Mouse (Mus musculus) liver, adult 2 months (tissue): ENCODE measurements around the gene Foxk2. TPM values are rescaled to one million over a fixed set of nuclear protein-coding genes. Genes with fewer than 3 reads are reported as not detected.

Source experiments
- DNase-seq: peaks from one replicate; pipeline ENCODE4 v3.0.0-alpha.2; 2011; ENCODE audit warnings: low read depth, low spot score; ENCODE audit errors: extremely low read depth
- H3K27ac ChIP-seq: fragments of 200-500 bp; replicated peaks from 2 replicates; pipeline ENCODE4 v1.5.1; 2012; ENCODE audit warnings: low read depth, mild to moderate bottlenecking, control low read depth, inconsistent platforms, low read length; ENCODE audit not compliant: insufficient read depth
- H3K27me3 ChIP-seq: fragments of 200-500 bp; 2 replicates; pipeline ENCODE4 v1.6.1; 2012; ENCODE audit warnings: mild to moderate bottlenecking, moderate library complexity, low read length, inconsistent platforms; ENCODE audit not compliant: control insufficient read depth, insufficient read depth
- H3K36me3 ChIP-seq: fragments of 200-500 bp; 2 replicates; pipeline ENCODE4 v1.6.1; 2012; ENCODE audit warnings: low read length, inconsistent platforms; ENCODE audit not compliant: control insufficient read depth, insufficient read depth
- H3K4me1 ChIP-seq: fragments of 200-500 bp; 2 replicates; pipeline ENCODE4 v1.6.1; 2011; ENCODE audit warnings: low read length; ENCODE audit not compliant: control insufficient read depth, insufficient read depth
- H3K4me3 ChIP-seq: fragments of 200-500 bp; 2 replicates; pipeline ENCODE4 v1.5.1; 2011; ENCODE audit warnings: low read depth, mild to moderate bottlenecking, control low read depth, low read length, moderate library complexity; ENCODE audit not compliant: insufficient read depth
- H3K79me2 ChIP-seq: fragments of 200-500 bp; 2 replicates; pipeline ENCODE4 v1.6.1; 2012; ENCODE audit warnings: inconsistent platforms, mild to moderate bottlenecking, low read length, moderate library complexity; ENCODE audit not compliant: control insufficient read depth, insufficient read depth
- H3K9ac ChIP-seq: fragments of 200-500 bp; 2 replicates; pipeline ENCODE4 v1.6.1; 2012; ENCODE audit warnings: low read depth, mild to moderate bottlenecking, control low read depth, inconsistent platforms, low read length
- CTCF ChIP-seq: fragments of 200-500 bp; IDR thresholded peaks from 2 replicates; pipeline ENCODE4 v1.5.1; 2011; ENCODE audit warnings: low read depth, low read length, control low read depth
- POLR2A ChIP-seq: fragments of 200-500 bp; IDR thresholded peaks from 2 replicates; pipeline ENCODE4 v1.6.1; 2011; ENCODE audit warnings: low read length, control low read depth; ENCODE audit not compliant: insufficient read depth; ENCODE audit errors: extremely low read depth
- WGBS: fragments of 180-500 bp; shearing (Covaris S2); methylation state at CpG from one replicate; pipeline ENCODE4 v1.1.7; 2018; 5-methylcytosine and 5-hydroxymethylcytosine counted together
- polyA plus RNA-seq: library from polyadenylated mRNA; depleted of rRNA; stranded (reverse); fragments of >200 nt; gene quantifications from 2 replicates; pipeline ENCODE4 v1.2.3, GENCODE M21; 2012
- total RNA-seq: library from RNA; depleted of rRNA; stranded (reverse); fragments of >200 nt; gene quantifications from 2 replicates; pipeline ENCODE4 v1.2.3, GENCODE M21; 2014

Gene Foxk2
- total and polyA plus RNA-seq, 2 experiments: 4.3 to 17.5 TPM

DNA sequence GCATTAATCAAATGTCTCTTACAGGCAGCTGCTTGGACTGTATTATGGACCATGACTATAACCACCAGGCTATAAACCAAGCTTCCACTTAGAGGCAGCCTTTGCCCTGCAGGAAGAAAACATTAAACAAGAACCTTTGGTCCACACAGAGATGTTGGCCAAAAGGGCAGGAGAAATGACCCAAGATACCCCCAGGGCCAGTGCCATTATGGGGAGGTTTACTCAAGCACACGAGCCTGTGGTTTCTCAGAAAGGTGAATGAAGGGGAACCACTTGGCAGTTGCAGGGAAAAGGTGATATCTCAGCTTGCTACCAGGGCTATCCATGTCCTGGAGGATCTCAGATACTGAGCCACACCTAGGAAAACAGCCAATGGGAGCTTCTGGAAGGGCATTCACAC lies 66.2 kb downstream of the Foxk2 start:
- peak; percentile 99 for DNase-seq

DNA sequence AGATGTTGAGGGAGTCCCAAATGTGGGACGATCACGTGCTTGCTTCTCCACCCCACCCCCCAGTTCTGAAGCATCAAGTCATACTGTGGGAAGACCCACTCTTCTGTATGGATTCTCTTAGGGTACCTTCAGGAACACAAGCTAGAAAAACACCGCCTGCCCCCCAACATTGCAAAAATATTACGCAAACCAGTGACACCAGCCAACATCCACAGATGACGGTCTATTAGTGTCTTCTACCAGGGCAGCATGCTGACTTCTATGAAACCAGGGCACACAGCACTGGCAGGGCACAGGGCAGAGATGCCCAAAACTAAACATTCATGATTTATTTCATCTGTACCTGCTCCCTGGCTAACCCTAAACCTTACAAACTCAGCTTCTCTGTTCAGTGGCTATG lies 66.9 kb downstream of the Foxk2 start:
- no peak overlapping the region for H3K4me3 ChIP-seq
- WGBS: 42% methylated on average over 5 of the region's 5 CpGs
- H3K9ac ChIP-seq: peak overlapping the region; percentile 59
- H3K36me3 ChIP-seq: peaks cover 17% of the 10 kb centered on the region
- no peaks in the 10 kb centered on the region for H3K27me3 ChIP-seq
- H3K79me2 ChIP-seq: no peaks in the 10 kb centered on the region
- peak; percentile 94 for DNase-seq
- TF ChIP-seq CTCF (no peak), POLR2A (no peak)
- peaks cover 27% of the 10 kb centered on the region for H3K4me1 ChIP-seq
- H3K27ac ChIP-seq: peak overlapping the region; percentile 99

More for the DNA sequence above, 66.2 kb downstream of the Foxk2 start:
- Histone ChIP-seq H3K27ac (peak overlapping the region; percentile 99), H3K36me3 (peaks cover 15% of the 10 kb centered on the region), H3K9ac (peak overlapping the region; percentile 59; the same call in 1 of the 2 replicates), H3K79me2 (no peaks in the 10 kb centered on the region), H3K4me1 (peaks cover 26% of the 10 kb centered on the region), H3K27me3 (no peaks in the 10 kb centered on the region), H3K4me3 (no peak overlapping the region)
- WGBS: 18% methylated on average over 1 of the region's 1 CpGs
- TF ChIP-seq POLR2A: no peak
- no peak for TF ChIP-seq CTCF

GRCm38 (mm10) chr11:121328206-121328605 lies 68.4 kb downstream of the Foxk2 start:
- WGBS: 25% methylated on average over 9 of the region's 9 CpGs
- H3K4me3 ChIP-seq: no peak overlapping the region
- H3K4me1 ChIP-seq: peaks cover 31% of the 10 kb centered on the region
- TF ChIP-seq POLR2A: no peak
- TF ChIP-seq CTCF: no peak
- H3K9ac ChIP-seq: peak overlapping the region; percentile 41
- H3K27ac ChIP-seq: peak overlapping the region; percentile 97
- DNase-seq: peak; percentile 96
- peaks cover 22% of the 10 kb centered on the region for H3K36me3 ChIP-seq
- H3K27me3 ChIP-seq: no peaks in the 10 kb centered on the region
- H3K79me2 ChIP-seq: peaks cover 2% of the 10 kb centered on the region; the same call in 1 of the 2 replicates

- no peak overlapping the region for H3K9ac ChIP-seq
These were observed 68.8 kb downstream of the Foxk2 start for GRCm38 (mm10) chr11:121328619-121329018.

GRCm38 (mm10) chr11:121331641-121332040 lies 71.9 kb downstream of the Foxk2 start:
- no peak for DNase-seq
- no peak for TF ChIP-seq CTCF
- TF ChIP-seq POLR2A: no peak
- whole genome bisulfite sequencing: 44% methylated on average over 3 of the region's 3 CpGs
- H3K79me2 ChIP-seq: peaks cover 2% of the 10 kb centered on the region; the same call in 1 of the 2 replicates
- no peaks in the 10 kb centered on the region for H3K27me3 ChIP-seq
- H3K4me1 ChIP-seq: peaks cover 22% of the 10 kb centered on the region
- H3K27ac ChIP-seq: peak overlapping the region; percentile 82
- no peak overlapping the region for H3K9ac ChIP-seq
- H3K36me3 ChIP-seq: peaks cover 52% of the 10 kb centered on the region
- H3K4me3 ChIP-seq: no peak overlapping the region

More at GRCm38 (mm10) chr11:121328619-121329018, 68.8 kb downstream of the Foxk2 start:
- no peaks in the 10 kb centered on the region for H3K27me3 ChIP-seq
- peak overlapping the region; percentile 77 for H3K27ac ChIP-seq
- H3K36me3 ChIP-seq: peaks cover 25% of the 10 kb centered on the region
- H3K4me1 ChIP-seq: peaks cover 31% of the 10 kb centered on the region
- TF ChIP-seq CTCF (no peak), POLR2A (no peak)
- H3K79me2 ChIP-seq: peaks cover 2% of the 10 kb centered on the region; the same call in 1 of the 2 replicates
- DNase-seq: no peak
- H3K4me3 ChIP-seq: no peak overlapping the region

GRCm38 (mm10) chr11:121339647-121340046 lies 79.9 kb downstream of the Foxk2 start:
- Histone ChIP-seq H3K27ac (no peak overlapping the region; the same call in 1 of the 2 replicates), H3K4me1 (peaks cover 22% of the 10 kb centered on the region), H3K9ac (no peak overlapping the region), H3K4me3 (no peak overlapping the region), H3K79me2 (peaks cover 26% of the 10 kb centered on the region), H3K27me3 (no peaks in the 10 kb centered on the region), H3K36me3 (peaks cover 57% of the 10 kb centered on the region)
- TF ChIP-seq POLR2A (no peak), CTCF (no peak)
- 50% methylated on average over 1 of the region's 1 CpGs for WGBS
- no peak for DNase-seq
